Mouse (Mus musculus) right cerebral cortex, postnatal 10 days (tissue): ENCODE results near the gene Reck.

Source experiments
- DNase-seq, 2 experiments: peaks; one replicate each; pipeline ENCODE4 v3.0.0; 2021; ENCODE audit warnings: low spot score in 2 of 2

Reck gene

GRCm38 (mm10) chr4:43906443-43906842 lies 31.1 kb downstream of the Reck start:
- peak; percentile 55 to 66 for DNase-seq

- no peak for DNase-seq
These were observed 42.9 kb downstream of the Reck start for GRCm38 (mm10) chr4:43918221-43918620.

- DNase-seq, result no peak
These were observed 45.3 kb downstream of the Reck start for GRCm38 (mm10) chr4:43920602-43921001.

GRCm38 (mm10) chr4:43925125-43925524 lies 49.8 kb downstream of the Reck start:
- DNase-seq, result no peak

GRCm38 (mm10) chr4:43925779-43926178 lies 50.4 kb downstream of the Reck start:
- peak; percentile 71 to 84 for DNase-seq

- DNase-seq, result no peak
These were observed 52.5 kb downstream of the Reck start for GRCm38 (mm10) chr4:43927826-43928225.

GRCm38 (mm10) chr4:43931877-43932276 lies 56.5 kb downstream of the Reck start:
- no peak for DNase-seq

- DNase-seq, result no peak
These were observed 60.9 kb downstream of the Reck start for GRCm38 (mm10) chr4:43936186-43936585.

GRCm38 (mm10) chr4:43936749-43937674 lies 61.7 kb downstream of the Reck start:
- no peak for DNase-seq

- DNase-seq, result no peak
These were observed 66.0 kb downstream of the Reck start for GRCm38 (mm10) chr4:43941315-43941714.

- no peak for DNase-seq
These were observed 67.1 kb downstream of the Reck start for GRCm38 (mm10) chr4:43942421-43942820.

GRCm38 (mm10) chr4:43947571-43947970 lies 72.2 kb downstream of the Reck start:
- DNase-seq, result no peak

GRCm38 (mm10) chr4:43957292-43957845 lies 82.0 kb downstream of the Reck start, which contains the start of gene Glipr2:
Gene Glipr2 (plus strand): TSS chr4:43957401.
- DNase-seq, result peak; percentile 77 to 88

- peak; percentile 61 to 73 for DNase-seq
These were observed 82.6 kb downstream of the Reck start for GRCm38 (mm10) chr4:43957846-43958461.

GRCm38 (mm10) chr4:43959523-43960179 lies 84.3 kb downstream of the Reck start:
- no peak for DNase-seq

- DNase-seq, result no peak
These were observed 84.9 kb downstream of the Reck start for GRCm38 (mm10) chr4:43960207-43960606.

GRCm38 (mm10) chr4:43964326-43964833 lies 89.0 kb downstream of the Reck start:
- no peak for DNase-seq

- DNase-seq, result no peak
These were observed 89.8 kb downstream of the Reck start for GRCm38 (mm10) chr4:43964951-43965684.

- no peak for DNase-seq
These were observed 90.7 kb downstream of the Reck start for GRCm38 (mm10) chr4:43965856-43966535.

- DNase-seq, result peak; percentile 59 to 60
These were observed 93.3 kb downstream of the Reck start for GRCm38 (mm10) chr4:43968650-43969049.

- no peak for DNase-seq
These were observed 94.0 kb downstream of the Reck start for GRCm38 (mm10) chr4:43969373-43969772.
